Mouse (Mus musculus): ENCODE results near the gene Foxo6.

GRCm38 (mm10) chr4:120227224-120227623, 59.9 kb downstream of the Foxo6 start:
- no peak for TF ChIP-seq CTCF (IDR thresholded peaks at IDR 0.05; ENCODE audit: borderline replicate concordance, extremely low read depth, insufficient read depth, insufficient read length)
- TF ChIP-seq POLR2A (IDR thresholded peaks at IDR 0.05; ENCODE audit: borderline replicate concordance, extremely low read depth, insufficient read depth, insufficient read length, poor library complexity, severe bottlenecking): no peak

Data from brain, embryonic 14.5 days (tissue).